Mouse (Mus musculus): ENCODE data around the gene Rtn4r.

DNA sequence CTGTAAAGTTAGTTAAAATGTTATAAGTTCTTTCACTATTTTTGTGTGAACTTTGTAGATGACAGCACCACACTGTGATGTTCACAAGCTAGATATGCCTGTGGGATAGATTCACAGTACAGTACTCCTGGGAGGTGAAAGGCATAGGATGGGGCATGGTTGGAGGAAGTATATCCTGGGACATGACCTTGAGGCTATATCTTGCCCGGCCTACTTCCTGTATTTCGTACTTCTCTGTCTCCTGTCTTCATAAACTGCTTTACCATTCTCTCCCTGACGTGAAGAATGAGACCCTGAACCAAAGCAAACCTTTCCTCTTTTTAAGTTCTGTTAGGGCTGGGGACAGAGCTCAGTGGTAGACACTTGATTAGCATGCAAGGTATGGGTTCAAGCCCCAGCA, 9.2 kb upstream of the Rtn4r start:
- TF ChIP-seq CTCF (conservative IDR thresholded peaks at IDR 0.05; ENCODE audit: insufficient read depth, insufficient read length, low read depth, low read length) = no peak
- TF ChIP-seq POLR2A (IDR thresholded peaks at IDR 0.05; ENCODE audit: low read depth, low read length) = no peak

Data from kidney, adult 2 months (tissue).